Mouse (Mus musculus) bone marrow, adult 2 months (tissue): ENCODE data around the gene Arhgap15. TPM values are rescaled to one million over a fixed set of nuclear protein-coding genes. Genes with fewer than 3 reads are reported as not detected.

ENCODE experiments used
- H3K27ac ChIP-seq: fragments of 200-500 bp; 2 replicates; pipeline ENCODE4 v1.5.1; 2012; ENCODE audit warnings: low read depth, mild to moderate bottlenecking, control low read depth, inconsistent platforms, low read length; ENCODE audit not compliant: control insufficient read depth, poor library complexity, insufficient read depth
- H3K4me1 ChIP-seq: fragments of 200-500 bp; 2 replicates; pipeline ENCODE4 v1.6.1; 2011; ENCODE audit warnings: low read length; ENCODE audit not compliant: control insufficient read depth, insufficient read depth
- H3K4me3 ChIP-seq: fragments of 200-500 bp; replicated peaks from 2 replicates; pipeline ENCODE3; 2011; ENCODE audit warnings: mild to moderate bottlenecking, low read depth, low read length, control low read depth; ENCODE audit not compliant: control insufficient read depth
- CTCF ChIP-seq: fragments of 200-500 bp; IDR thresholded peaks from 2 replicates; pipeline ENCODE4 v1.5.1; 2011; ENCODE audit warnings: low read length, control low read depth; ENCODE audit not compliant: control insufficient read depth, insufficient read depth
- POLR2A ChIP-seq: fragments of 200-500 bp; IDR thresholded peaks from 2 replicates; pipeline ENCODE4 v1.6.1; 2011; ENCODE audit warnings: low read depth, mild to moderate bottlenecking, control low read depth, low read length, borderline replicate concordance; ENCODE audit not compliant: control insufficient read depth
- WGBS: fragments of 180-500 bp; shearing (Covaris S2); methylation state at CpG from one replicate; pipeline ENCODE4 v1.1.7; 2018; 5-methylcytosine and 5-hydroxymethylcytosine counted together
- polyA plus RNA-seq: library from polyadenylated mRNA; stranded (reverse); fragments of >200 nt; gene quantifications from 2 replicates; pipeline ENCODE4 v1.2.4, GENCODE M21; 2011; ENCODE audit warnings: low replicate concordance; ENCODE audit not compliant: missing spikeins, insufficient read depth, insufficient read length

Arhgap15 gene
- polyA plus RNA-seq, 1 experiment, result 14.5 TPM

DNA sequence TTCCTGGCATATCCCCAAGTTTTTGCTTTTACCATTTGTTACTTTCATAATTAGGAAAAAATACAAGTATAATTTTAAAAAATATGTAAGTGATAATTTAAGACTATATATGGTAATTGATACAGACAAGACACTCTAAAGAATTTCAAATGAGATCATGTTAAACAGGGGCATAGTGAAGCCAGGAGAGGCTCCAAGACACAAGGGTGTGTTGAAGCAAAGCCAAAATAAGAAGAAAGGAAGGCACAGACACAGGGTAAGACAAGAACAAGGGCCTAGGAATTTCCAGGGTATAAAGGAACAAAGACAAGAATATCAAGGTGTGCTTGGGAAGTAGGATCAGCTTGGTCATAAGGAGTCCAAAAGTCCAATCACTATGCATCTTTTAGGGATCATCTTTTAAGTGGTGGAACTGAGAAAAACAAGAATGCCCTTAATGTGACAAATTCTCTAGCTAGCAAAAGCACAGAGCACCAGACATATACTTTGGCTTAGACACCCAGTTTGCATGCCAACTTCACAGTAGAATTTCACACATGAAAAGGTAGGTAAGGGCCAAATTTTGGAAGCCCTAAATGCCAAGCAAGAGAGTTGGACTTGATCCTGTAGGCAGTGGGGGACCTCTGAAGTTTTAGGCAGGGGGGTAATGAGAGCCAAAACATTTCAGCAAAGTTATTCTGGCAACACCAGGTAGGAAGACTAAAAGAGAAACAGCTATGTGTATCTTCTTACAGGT is 650.7 kb downstream of the Arhgap15 start:
- no peak overlapping the region for H3K4me3 ChIP-seq
- H3K4me1 ChIP-seq, result no peaks in the 10 kb centered on the region
- no peak for TF ChIP-seq POLR2A
- TF ChIP-seq CTCF, result no peak
- no peak overlapping the region for H3K27ac ChIP-seq

DNA sequence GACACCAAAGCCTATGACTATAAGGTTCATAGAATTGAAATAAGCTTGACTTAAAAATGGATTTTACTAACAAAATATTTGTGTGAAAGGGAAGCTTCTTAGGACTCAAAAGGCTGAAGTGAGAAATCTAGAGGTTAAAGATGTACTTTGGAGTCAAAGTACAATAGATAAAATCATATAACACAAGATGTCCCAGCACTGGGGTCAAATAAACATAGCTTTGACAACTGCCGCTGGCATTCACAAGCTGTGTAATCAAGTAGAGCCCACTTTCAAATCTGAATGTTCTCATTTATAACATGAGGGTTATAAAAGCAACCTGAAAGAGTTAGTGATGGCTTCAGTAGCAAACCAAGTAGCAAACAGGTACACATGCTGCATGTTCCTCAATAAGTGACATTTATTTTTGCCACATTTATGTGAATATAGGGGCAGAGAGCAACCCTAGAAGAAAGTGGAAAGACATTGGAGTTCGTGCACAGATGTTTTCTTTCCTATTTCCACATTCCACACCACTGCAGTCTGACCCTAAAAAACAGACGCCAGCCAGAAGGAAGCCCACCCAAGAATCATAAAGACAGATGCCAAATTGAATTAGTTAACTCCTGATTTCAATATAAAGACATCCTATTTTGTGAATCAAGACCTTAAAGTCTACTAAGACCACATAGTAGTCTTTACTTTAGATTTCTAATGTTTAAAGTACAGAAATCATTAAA is 653.2 kb downstream of the Arhgap15 start:
- no peak overlapping the region for H3K4me3 ChIP-seq
- H3K4me1 ChIP-seq, result no peaks in the 10 kb centered on the region
- WGBS, result 74% methylated on average over 3 of the region's 3 CpGs
- no peak for TF ChIP-seq CTCF
- TF ChIP-seq POLR2A, result no peak
- H3K27ac ChIP-seq, result no peak overlapping the region

DNA sequence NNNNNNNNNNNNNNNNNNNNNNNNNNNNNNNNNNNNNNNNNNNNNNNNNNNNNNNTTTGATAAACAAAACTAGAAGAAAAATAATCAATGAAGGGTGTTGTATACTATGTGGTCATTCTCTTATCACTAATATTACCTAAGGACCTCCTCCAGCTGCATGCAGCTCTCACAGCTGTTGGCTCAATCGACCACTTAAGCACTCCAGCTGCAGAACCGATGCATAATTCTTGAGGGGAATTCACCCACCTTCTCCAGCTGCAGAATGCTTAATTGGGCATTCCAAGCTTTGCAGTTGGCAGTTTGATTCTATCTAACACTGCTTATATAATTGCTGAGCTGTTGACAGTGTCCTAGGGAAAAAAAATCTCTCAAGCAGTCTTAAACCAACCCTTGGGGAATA is 663.0 kb downstream of the Arhgap15 start:
- WGBS, result 71% methylated on average over 2 of the region's 2 CpGs
- no peak for TF ChIP-seq CTCF
- no peak for TF ChIP-seq POLR2A
- Histone ChIP-seq H3K4me1 (no peaks in the 10 kb centered on the region), H3K27ac (no peak overlapping the region), H3K4me3 (no peak overlapping the region)

DNA sequence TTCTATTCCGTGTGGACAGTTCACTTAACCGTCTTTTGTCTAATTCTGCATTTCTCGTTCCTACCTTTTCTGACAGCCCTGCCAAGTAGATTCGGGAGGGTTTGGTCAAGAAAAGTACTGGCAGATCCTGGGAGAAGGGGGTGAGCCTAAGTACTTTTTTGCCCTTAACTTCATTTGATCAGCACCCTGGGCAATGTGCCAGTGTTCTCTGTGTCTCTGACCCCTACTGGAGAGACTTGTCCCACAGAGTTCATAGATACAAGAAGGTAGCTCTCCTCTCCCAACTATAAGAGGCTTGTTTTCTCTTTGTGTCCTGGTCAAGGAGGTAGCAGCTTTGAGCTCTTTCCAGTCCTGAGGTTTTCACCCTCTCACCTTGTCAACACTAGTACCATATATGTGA is 667.7 kb downstream of the Arhgap15 start:
- no peaks in the 10 kb centered on the region for H3K4me1 ChIP-seq
- TF ChIP-seq POLR2A (no peak), CTCF (no peak)
- WGBS, result 82% methylated on average over 4 of the region's 4 CpGs
- no peak overlapping the region for H3K4me3 ChIP-seq
- H3K27ac ChIP-seq, result no peak overlapping the region

DNA sequence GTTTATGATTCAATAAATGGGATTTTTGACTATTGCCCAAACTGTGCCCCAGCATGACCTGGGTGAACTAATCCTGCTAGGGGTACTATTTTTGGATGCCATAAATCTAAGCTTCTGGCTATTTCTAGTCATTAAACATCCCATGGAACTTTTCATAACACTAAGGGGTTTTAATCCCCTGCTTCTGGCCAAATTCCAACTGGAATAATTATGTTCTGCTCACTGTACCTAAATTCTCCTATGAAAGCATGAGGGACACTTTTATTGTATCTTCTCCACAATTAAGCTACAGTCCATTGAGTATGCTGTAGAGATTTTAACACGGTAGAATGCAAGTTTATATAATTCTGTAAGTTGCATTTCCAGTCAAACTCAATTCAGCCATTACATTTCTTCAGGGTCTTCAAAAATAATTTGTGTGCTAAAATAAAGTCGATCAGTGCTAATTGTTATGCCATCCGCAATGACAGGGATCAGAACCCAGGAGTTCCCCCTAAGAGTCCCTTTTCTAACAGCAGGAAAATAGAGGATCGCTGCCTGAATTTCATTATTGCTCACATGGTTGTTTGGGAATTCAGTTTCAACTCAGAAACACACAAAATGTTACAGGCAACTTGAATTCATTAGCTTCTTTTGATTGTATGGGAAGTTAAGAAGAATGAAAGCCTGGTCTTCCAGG is 671.1 kb downstream of the Arhgap15 start:
- WGBS, result 89% methylated on average over 4 of the region's 4 CpGs
- Histone ChIP-seq H3K4me3 (no peak overlapping the region), H3K4me1 (no peaks in the 10 kb centered on the region), H3K27ac (no peak overlapping the region)
- TF ChIP-seq CTCF, result no peak
- no peak for TF ChIP-seq POLR2A

DNA sequence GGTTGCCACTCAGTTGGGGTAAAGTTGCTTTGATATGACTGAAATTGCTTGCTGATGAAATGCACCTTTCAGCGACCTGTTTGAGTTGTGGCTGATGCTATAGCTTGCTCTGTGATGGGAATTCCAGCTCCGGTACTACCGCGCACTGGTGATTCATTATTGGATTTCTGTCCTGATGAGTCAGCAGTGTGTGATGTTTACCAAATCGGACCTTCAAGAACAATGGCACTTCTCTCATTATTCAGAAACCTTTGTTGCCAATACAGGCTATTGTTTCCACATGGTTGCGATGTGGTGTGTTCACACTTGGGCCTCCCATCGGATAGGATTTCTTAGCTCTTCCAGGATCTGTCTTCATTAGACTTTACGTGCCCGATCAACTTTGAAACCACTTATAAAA is 681.9 kb downstream of the Arhgap15 start:
- TF ChIP-seq CTCF, result no peak
- TF ChIP-seq POLR2A, result no peak

DNA sequence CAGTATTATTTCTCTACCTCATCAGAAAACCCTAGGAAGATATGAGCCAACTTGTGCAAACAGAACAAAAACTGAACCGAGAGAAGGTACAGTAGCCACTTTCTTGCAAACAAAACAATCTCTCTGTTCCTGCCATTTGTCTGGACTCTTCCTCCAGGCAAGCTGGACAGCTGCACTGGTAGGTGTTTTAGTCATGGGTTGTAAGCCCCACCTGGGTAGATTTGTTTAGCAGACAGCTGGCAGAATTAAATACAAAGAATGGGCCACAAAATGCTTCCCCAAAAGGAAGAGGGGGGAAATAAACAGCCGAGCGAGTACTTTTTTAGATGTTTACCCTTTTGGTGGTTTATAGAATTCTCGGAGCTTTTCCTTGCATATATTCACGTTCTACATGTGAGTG is 688.0 kb downstream of the Arhgap15 start:
- TF ChIP-seq CTCF (no peak), POLR2A (no peak)
- WGBS, result 83% methylated on average over 5 of the region's 5 CpGs
- no peak overlapping the region for H3K27ac ChIP-seq
- H3K4me1 ChIP-seq, result no peaks in the 10 kb centered on the region
- no peak overlapping the region for H3K4me3 ChIP-seq

More for the DNA sequence above, 681.9 kb downstream of the Arhgap15 start:
- no peak overlapping the region for H3K27ac ChIP-seq
- 88% methylated on average over 9 of the region's 9 CpGs for WGBS
- H3K4me1 ChIP-seq, result no peaks in the 10 kb centered on the region
- no peak overlapping the region for H3K4me3 ChIP-seq

DNA sequence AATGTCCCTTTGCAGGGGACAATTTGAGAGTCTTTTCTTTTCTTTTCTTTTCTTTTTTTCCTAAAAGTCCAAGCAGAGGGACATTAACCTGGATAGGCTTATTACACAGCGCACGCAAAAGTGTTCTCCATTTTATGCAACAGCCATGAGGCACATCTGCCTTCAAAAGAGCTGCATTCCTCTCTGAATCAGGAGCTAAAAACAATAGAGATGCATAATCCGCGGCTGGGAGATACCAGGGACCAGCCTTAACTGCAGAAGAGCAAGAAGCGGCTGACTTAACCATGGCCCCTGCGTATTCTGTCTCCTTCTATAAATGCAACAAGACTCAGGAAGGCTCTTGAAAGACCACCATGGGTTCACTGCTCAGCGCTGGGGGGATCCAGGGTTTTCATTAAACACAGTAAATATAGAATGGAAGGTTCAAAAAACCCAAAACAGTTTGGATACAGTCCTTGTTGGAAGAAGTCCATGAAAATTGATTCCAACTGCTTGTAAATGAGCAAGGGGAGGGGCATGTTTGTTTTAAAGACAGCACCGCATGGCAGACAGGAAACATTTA is 689.0 kb downstream of the Arhgap15 start:
- H3K4me3 ChIP-seq, result no peak overlapping the region
- TF ChIP-seq CTCF (no peak), POLR2A (no peak)
- WGBS, result 84% methylated on average over 8 of the region's 8 CpGs
- no peaks in the 10 kb centered on the region for H3K4me1 ChIP-seq
- no peak overlapping the region for H3K27ac ChIP-seq
